Mouse (Mus musculus) limb, embryonic 15.5 days (tissue): ENCODE measurements around the gene Tirap. TPM values are rescaled to one million over a fixed set of nuclear protein-coding genes. Genes with fewer than 3 reads are reported as not detected.
A peak's percentile ranks its signal among the peaks of the same experiment; 100 is the strongest.

Experiments used
- ATAC-seq: fragments of 200-750 bp; cut with Nextera tagmentation; 2 replicates; pipeline ENCODE4 v1.8.0; 2017; ENCODE audit warnings: low read depth, moderate TSS enrichment; ENCODE audit not compliant: insufficient number of reproducible peaks, low FRiP score, low TSS enrichment
- H3K27ac ChIP-seq: fragments of 300-500 bp; sonication (generic); 2 replicates; pipeline ENCODE4 v1.5.1; 2015; ENCODE audit warnings: moderate library complexity, mild to moderate bottlenecking, inconsistent platforms
- H3K27me3 ChIP-seq: fragments of 300-500 bp; sonication (generic); 2 replicates; pipeline ENCODE4 v1.6.1; 2015; ENCODE audit warnings: inconsistent platforms
- H3K36me3 ChIP-seq: fragments of 300-500 bp; sonication (generic); 2 replicates; pipeline ENCODE4 v1.6.1; 2015; ENCODE audit warnings: inconsistent platforms
- H3K4me1 ChIP-seq: fragments of 300-500 bp; sonication (generic); 2 replicates; pipeline ENCODE4 v1.6.1; 2015; ENCODE audit warnings: inconsistent platforms
- H3K4me2 ChIP-seq: fragments of 300-500 bp; sonication (generic); 2 replicates; pipeline ENCODE4 v1.6.1; 2015; ENCODE audit warnings: mild to moderate bottlenecking, inconsistent platforms
- H3K4me3 ChIP-seq: fragments of 300-500 bp; sonication (generic); 2 replicates; pipeline ENCODE4 v1.5.1; 2015; ENCODE audit warnings: mild to moderate bottlenecking, inconsistent platforms
- H3K9ac ChIP-seq: fragments of 300-500 bp; sonication (generic); 2 replicates; pipeline ENCODE4 v1.6.1; 2015; ENCODE audit warnings: inconsistent platforms
- H3K9me3 ChIP-seq: fragments of 300-500 bp; sonication (generic); 2 replicates; pipeline ENCODE4 v1.6.1; 2016; ENCODE audit warnings: inconsistent platforms
- WGBS: fragments of 180-500 bp; shearing (Covaris S2); methylation state at CpG from one replicate; pipeline ENCODE4 v1.1.7; 2015; 5-methylcytosine and 5-hydroxymethylcytosine counted together
- polyA plus RNA-seq: library from polyadenylated mRNA; unstranded; fragments of >200 nt; fragmentation: Nextera tagmentation; extraction: Ambion mirVana; gene quantifications from 2 replicates; pipeline ENCODE4 v1.2.1, GENCODE M21; 2015

The Tirap gene
- polyA plus RNA-seq, 1 experiment from 2014 or later, result 10.3 TPM

DNA sequence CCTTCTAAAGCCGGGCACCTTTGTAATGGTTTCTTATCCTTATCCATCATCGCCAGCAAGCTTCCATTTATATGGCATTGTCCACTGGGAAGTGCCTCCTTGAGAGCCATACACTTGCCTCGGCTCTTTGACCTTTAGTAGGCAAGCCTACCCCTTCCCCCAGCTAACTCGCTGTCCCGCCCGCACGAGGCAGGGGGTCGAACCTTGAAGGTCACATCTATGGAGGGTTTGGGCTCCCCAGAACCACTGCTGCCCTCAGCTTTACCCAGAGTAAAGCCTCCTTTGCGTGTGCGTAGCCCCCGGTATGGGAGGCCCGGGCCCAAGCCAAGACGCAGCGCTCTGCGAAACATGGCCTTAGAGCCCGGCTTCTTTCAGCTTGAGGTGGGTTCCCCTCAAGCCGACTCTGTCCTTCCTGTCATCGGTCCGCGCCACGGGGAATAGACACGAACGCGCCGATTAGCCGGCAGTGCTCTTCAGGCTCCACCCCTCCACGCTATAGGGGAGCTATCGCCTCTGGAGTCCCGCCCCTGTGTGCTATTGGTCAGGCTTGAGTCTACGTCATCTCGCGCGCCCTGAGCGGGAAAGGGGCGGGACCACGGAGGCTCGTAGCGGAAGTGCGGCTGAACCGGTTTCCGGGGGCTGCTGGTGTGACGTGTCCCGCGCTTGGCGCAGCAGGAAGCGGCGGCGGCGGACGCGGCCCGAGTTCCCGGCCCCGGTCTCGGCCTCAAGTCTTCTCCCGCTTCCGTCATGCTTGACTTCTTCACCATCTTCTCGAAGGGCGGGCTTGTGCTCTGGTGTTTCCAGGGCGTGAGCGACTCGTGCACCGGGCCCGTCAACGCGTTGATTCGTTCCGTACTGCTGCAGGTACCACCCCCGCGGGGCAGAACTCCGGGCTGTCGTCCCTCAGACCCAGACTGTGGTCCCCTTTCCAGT lies 10.7 kb upstream of the Tirap start, which contains the start of gene Foxred1:
TSS of gene Foxred1 (minus strand) at position 514 of the 933 bp plus-strand sequence.
- Histone ChIP-seq H3K9me3 (no peaks in the 10 kb centered on the region), H3K4me2 (peak within 1 kb of the TSS; percentile 77), H3K4me1 (peaks cover 17% of the 10 kb centered on the region), H3K36me3 (peaks cover 70% of the 10 kb centered on the region), H3K9ac (peak within 1 kb of the TSS; percentile 78), H3K4me3 (peak within 1 kb of the TSS; percentile 83), H3K27me3 (no peaks in the 10 kb centered on the region), H3K27ac (peak within 1 kb of the TSS; percentile 87)
- WGBS, result under 1% methylated on average over 71 of the region's 72 CpGs
- peak; percentile 100 for ATAC-seq

DNA sequence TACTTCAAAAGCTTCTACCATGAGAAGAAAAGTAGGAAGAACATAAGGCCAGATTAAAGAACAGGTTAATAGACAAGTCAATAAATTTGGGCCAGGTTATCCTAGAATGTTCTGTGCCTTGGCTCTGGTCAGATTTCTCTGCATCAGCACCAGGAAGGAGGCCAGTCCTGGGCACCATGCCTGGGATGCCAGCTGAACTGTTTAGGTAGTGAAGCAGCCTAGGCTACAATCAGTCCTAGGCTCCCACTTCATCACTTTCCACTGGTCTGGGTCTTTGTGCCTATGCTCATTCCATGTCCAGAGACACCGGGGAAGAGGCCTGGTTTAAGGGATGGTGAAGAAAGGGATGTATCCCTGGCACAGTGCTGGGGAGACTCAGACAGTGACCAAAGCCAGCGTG lies 4.3 kb upstream of the Tirap start:
- no peak overlapping the region for H3K4me2 ChIP-seq
- no peak overlapping the region for H3K27ac ChIP-seq
- peaks cover 12% of the 10 kb centered on the region for H3K4me1 ChIP-seq
- no peaks in the 10 kb centered on the region for H3K9me3 ChIP-seq
- H3K4me3 ChIP-seq, result no peak overlapping the region
- no peak for ATAC-seq
- no peak overlapping the region for H3K9ac ChIP-seq
- 94% methylated on average over 2 of the region's 2 CpGs for WGBS
- H3K36me3 ChIP-seq, result peaks cover 50% of the 10 kb centered on the region
- H3K27me3 ChIP-seq, result no peaks in the 10 kb centered on the region

DNA sequence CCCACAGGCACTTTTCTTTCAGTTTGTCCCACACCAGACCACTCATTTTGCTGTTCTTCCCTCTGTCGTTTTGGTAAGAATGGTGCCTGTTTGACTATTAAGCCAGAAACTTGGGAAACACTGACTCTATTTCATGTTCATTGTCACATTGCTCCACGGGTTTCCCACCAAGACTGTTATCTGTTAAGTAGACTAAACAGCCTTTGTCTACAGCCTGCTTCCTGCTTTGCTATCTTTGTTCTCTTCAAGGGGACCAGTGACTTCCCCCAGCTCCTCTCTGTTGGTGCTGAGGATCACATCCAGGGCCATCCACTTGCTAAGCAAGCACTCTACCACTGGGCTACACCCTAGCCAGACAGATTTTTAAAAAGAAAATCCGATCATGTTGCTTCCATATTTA lies 3.4 kb upstream of the Tirap start:
- no peak for ATAC-seq

DNA sequence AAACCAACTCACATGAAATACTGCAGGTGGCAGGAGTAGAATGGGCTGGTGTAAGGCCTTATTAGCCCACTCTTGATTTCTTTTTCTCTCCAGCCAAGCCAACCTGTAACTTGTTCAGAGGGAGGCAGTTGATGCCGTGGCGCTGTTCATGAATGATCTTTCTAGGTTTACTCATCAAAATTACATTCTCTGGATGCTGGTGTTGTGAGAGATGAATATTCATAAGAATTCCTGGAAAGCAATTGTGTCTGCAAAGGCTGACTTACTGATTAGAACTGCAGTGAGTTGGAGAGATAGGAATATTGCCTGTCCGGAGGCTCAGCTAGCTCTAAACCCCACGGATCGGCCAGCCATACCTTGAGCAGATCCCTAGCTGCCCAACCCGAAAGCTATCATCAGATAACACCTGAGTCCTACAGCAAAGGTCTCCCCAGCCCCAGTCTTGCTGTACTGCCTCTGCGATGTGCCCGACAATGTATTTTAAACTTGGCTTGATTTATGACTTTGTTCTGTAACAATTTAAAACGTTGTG lies 504 bp upstream of the Tirap start:
- no peak for ATAC-seq
- Histone ChIP-seq H3K9ac (no peak overlapping the region), H3K36me3 (peaks cover 15% of the 10 kb centered on the region), H3K9me3 (no peaks in the 10 kb centered on the region), H3K4me3 (peak overlapping the region; percentile 71), H3K27ac (no peak overlapping the region), H3K4me2 (peak overlapping the region; percentile 70), H3K4me1 (peaks cover 20% of the 10 kb centered on the region), H3K27me3 (no peaks in the 10 kb centered on the region)
- WGBS, result 54% methylated on average over 9 of the region's 9 CpGs

More for the DNA sequence above, 3.4 kb upstream of the Tirap start:
- Histone ChIP-seq H3K4me2 (no peak overlapping the region), H3K4me3 (no peak overlapping the region), H3K9me3 (no peaks in the 10 kb centered on the region), H3K27me3 (no peaks in the 10 kb centered on the region), H3K9ac (no peak overlapping the region), H3K4me1 (peaks cover 18% of the 10 kb centered on the region), H3K36me3 (peaks cover 44% of the 10 kb centered on the region), H3K27ac (no peak overlapping the region)
- 58% methylated on average over 3 of the region's 3 CpGs for WGBS

DNA sequence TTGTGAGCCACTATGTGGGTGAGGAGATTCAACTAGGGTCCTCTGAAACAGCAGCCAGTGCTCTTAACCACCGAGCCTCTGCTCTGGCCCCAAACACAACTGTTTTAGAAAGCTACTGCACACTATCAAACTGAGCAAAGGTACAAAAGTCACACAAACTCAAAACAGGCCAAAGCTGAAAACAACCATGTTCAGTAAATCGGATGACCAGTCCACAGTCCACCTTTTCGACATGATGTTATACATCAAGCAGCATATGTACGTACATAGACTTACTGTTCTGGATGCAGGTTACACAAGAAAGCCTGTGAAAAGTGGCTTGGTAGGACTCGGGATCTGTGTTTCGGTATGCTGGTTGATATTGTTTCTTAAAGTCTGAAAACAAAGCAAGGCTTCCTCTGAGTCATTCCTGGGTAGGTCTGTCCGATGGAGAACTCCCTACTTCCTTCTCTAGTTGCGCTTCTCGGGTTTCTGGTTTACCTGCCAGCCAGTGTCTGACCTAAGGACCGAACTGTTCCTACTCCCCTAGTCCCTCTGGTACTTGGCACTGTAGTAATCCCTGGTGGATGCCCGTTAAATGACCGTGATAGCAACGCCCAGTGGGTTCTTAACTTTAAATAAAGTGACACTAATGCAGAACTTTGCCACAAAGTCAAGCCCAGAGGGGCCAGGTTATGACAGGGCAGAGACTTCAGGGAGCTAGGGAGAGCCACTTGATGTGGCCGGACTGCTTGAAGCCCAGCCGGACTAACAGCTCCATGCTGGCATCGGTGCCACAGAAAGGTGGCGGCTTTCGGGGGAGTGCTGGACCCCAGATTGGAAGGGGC lies 933 bp downstream of the Tirap start:
- H3K4me1 ChIP-seq, result peaks cover 20% of the 10 kb centered on the region
- peak; percentile 35; the same call in 1 of the 2 replicates for ATAC-seq
- no peaks in the 10 kb centered on the region for H3K9me3 ChIP-seq
- peaks cover under 1% of the 10 kb centered on the region; the same call in 1 of the 2 replicates for H3K36me3 ChIP-seq
- H3K9ac ChIP-seq, result peak overlapping the region; percentile 68
- peak overlapping the region; percentile 74 for H3K27ac ChIP-seq
- peak overlapping the region; percentile 71 for H3K4me3 ChIP-seq
- no peaks in the 10 kb centered on the region for H3K27me3 ChIP-seq
- H3K4me2 ChIP-seq, result peak overlapping the region; percentile 70
- 23% methylated on average over 18 of the region's 18 CpGs for WGBS

DNA sequence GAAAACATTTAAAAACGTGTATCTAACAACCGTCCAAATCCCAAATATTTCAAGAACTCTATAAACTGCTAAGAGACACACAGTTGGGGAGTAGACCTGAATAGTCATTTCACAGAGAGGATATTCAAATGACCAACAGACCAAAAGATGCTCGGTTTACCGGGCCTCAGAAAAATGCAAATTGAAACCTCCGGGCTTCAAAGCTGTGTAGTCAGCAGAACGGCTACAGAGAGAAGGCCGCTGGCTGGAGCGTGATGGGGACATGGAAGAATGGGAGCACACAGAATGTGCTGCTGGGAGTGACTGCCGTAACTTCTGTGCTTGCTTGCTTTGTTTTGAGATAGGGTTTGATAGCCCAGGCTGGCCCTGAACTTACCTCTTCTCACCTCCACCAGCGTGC lies 1.7 kb downstream of the Tirap start:
- H3K4me2 ChIP-seq, result no peak overlapping the region

DNA sequence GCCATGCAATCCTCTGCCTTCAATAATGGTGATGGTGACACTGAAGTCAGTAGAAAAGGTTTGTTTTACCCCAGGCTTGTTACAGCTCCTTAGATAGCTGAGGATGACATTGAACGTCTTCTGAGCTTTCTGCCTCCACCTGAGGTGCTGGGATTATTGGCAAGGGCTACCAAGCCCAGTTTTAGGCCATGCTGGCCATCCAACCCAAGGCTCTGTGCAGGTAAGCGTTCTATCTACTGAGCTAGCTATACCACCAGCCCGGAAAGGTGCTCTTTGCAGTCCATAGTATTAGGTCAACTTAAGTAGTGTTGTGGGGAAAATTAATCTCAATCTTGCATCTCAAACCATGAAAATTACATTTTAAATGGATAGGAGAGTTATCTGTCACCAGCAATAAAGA lies 2.5 kb downstream of the Tirap start:
- no peak overlapping the region for H3K9ac ChIP-seq
- H3K9me3 ChIP-seq, result no peaks in the 10 kb centered on the region
- 0 out of 2 replicates have a peak, but pooled peaks cover 3% of the 10 kb centered on the region for H3K36me3 ChIP-seq
- 91% methylated on average over 3 of the region's 3 CpGs for WGBS
- peaks cover 20% of the 10 kb centered on the region for H3K4me1 ChIP-seq
- no peak overlapping the region for H3K4me3 ChIP-seq
- H3K27ac ChIP-seq, result no peak overlapping the region
- ATAC-seq, result no peak
- no peak overlapping the region for H3K4me2 ChIP-seq
- H3K27me3 ChIP-seq, result no peaks in the 10 kb centered on the region

More for the DNA sequence above, 1.7 kb downstream of the Tirap start:
- Histone ChIP-seq H3K27ac (no peak overlapping the region), H3K9ac (no peak overlapping the region), H3K4me1 (peaks cover 20% of the 10 kb centered on the region), H3K4me3 (no peak overlapping the region), H3K27me3 (no peaks in the 10 kb centered on the region), H3K36me3 (0 out of 2 replicates have a peak, but pooled peaks cover under 1% of the 10 kb centered on the region), H3K9me3 (no peaks in the 10 kb centered on the region)
- ATAC-seq, result no peak
- 76% methylated on average over 10 of the region's 10 CpGs for WGBS

DNA sequence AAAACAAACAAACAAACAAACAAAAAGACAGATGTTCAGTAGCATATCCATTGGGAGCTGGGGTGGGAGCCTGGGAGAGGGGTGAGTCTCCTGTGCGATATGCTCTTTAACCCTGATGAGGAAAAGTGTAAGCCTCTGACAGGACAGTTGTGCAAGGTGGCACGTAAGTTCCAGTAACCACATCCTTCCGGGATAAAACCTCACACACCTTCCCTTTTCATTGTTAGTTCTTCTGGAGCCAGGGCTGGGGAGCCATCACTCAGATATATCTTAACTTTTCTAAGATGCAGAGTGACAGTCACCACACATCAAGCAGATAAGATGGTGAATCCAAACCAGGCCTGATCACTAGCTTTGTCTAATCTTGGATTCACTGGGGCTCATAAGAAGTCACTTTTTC lies 6.0 kb downstream of the Tirap start:
- ATAC-seq, result no peak
- Histone ChIP-seq H3K4me1 (peaks cover 6% of the 10 kb centered on the region; the same call in 1 of the 2 replicates), H3K4me2 (no peak overlapping the region), H3K9ac (no peak overlapping the region), H3K4me3 (no peak overlapping the region), H3K27me3 (no peaks in the 10 kb centered on the region), H3K27ac (no peak overlapping the region), H3K36me3 (peaks cover 19% of the 10 kb centered on the region; the same call in 1 of the 2 replicates), H3K9me3 (no peaks in the 10 kb centered on the region)
- 95% methylated on average over 3 of the region's 3 CpGs for WGBS

DNA sequence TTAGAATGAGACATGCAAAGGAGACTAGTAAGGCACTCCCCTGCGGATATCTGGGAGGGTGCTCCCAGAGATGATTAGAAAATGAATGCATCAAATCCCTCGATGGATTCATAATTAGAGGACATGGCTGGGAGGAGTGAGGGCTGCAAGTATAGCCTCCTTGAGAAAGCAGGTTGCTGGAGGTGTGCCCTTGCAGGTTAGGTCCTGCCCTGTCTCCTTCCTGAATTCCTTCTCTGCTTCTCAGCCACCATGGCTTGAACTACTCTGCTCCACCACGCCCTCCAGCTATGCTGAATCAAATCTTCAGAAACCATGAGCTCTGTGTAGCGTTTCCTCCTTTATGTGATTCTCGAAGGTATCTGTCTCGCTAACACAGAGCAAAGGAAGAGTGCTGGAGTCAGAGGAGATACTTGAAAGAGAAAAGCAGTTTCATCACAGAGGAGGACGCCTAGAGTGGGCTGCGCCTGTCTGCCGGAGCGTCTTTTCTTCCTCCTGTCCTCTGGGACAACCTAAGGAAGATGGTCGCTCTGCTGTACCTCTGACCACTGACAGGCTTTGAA lies 7.0 kb downstream of the Tirap start:
- Histone ChIP-seq H3K4me3 (no peak overlapping the region), H3K27me3 (no peaks in the 10 kb centered on the region), H3K36me3 (peaks cover 26% of the 10 kb centered on the region; the same call in 1 of the 2 replicates), H3K27ac (no peak overlapping the region), H3K4me1 (no peaks in the 10 kb centered on the region), H3K4me2 (no peak overlapping the region), H3K9ac (no peak overlapping the region), H3K9me3 (no peaks in the 10 kb centered on the region)
- no peak for ATAC-seq
- WGBS, result 73% methylated on average over 11 of the region's 11 CpGs

DNA sequence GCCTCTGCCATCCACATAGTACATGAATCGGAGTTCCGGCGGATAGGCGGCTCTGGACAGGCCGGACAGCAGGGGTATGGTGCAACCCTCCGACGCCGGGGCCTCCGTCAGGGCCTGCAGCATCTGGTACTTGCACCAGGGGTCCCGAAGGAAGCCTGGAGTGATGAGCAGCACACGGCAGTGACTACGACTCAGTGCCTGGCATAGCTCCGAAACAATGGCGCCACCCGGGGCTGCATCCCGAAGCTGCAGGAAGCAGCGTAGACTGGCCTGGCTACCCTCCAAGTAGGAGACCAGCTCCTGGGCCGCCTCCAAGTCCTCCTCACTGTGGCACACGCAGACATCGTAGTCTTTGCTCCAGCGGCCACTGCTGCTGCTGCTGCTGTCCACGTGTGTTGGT lies 11.4 kb downstream of the Tirap start:
- Histone ChIP-seq H3K9ac (no peak overlapping the region), H3K27me3 (no peaks in the 10 kb centered on the region), H3K9me3 (no peaks in the 10 kb centered on the region), H3K36me3 (peaks cover 37% of the 10 kb centered on the region), H3K4me2 (no peak overlapping the region), H3K4me1 (no peaks in the 10 kb centered on the region), H3K27ac (no peak overlapping the region), H3K4me3 (no peak overlapping the region)
- WGBS, result 75% methylated on average over 22 of the region's 22 CpGs
- 0 out of 2 replicates have a peak, but pooled peaks have one; percentile 30 for ATAC-seq

DNA sequence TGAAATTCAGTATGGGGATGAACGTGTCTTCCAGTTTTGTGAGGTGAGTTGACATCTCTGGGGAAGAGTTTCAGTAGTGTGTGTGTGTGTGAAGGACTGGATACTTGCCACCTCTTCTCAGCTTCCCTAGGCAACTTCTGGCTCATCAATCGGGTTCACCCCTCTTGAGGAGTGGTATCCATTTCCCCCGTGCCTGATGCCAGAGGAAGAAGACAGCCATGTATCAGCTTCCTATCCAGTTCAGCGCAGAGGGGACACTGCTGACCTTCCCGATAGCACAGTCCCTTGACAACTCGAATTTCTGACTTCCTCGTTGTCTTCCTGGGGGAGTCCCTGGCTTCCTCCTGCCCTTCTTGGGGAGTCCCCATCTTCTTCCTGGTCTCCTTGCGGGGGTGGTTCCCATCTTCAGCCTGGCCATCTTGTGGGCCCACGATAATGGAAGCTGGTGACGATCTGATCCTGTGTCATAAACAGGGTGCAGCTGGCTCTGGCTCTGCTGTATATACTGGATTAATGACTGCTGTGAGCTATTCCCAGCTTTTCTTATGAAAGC lies 12.7 kb downstream of the Tirap start:
- no peak overlapping the region for H3K4me3 ChIP-seq
- no peak for ATAC-seq
- no peaks in the 10 kb centered on the region for H3K4me1 ChIP-seq
- H3K36me3 ChIP-seq, result peaks cover 34% of the 10 kb centered on the region
- no peaks in the 10 kb centered on the region for H3K9me3 ChIP-seq
- no peak overlapping the region for H3K4me2 ChIP-seq
- H3K27me3 ChIP-seq, result no peaks in the 10 kb centered on the region
- H3K9ac ChIP-seq, result no peak overlapping the region
- WGBS, result 88% methylated on average over 10 of the region's 10 CpGs
- H3K27ac ChIP-seq, result no peak overlapping the region
